Mouse (Mus musculus): ENCODE data around the gene Mansc1. TPM values are rescaled to one million over a fixed set of nuclear protein-coding genes. Genes with fewer than 3 reads are reported as not detected.

Gene Mansc1
- polyA plus RNA-seq, 1 experiment from 2014 or later: 13.5 TPM

DNA sequence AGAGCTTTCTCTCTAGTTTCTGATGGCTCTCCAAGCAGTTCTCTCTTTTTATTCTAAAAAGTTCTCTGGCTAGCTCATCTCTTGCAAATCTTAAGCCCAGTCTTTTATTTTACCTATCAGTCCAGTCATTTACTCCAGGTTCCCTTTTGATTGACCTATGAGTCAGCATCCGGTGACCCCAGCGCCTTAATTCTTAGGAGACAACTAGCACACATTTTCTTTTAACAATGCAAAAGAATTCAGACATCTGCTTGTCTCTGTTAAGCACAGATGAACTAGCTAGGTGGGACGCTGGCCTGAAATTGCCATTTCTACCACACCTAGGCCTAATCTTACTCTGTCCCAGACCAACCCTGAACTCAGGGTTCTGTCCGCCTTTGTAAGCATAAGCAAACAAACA, 52.8 kb downstream of the Mansc1 start:
- Histone ChIP-seq H3K27me3 (ENCODE audit: insufficient read depth, low read length) (no peaks in the 10 kb centered on the region), H3K27ac (no peak overlapping the region), H3K9ac (ENCODE audit: low read depth, low read length) (no peak overlapping the region), H3K4me3 (replicated peaks; ENCODE audit: low read depth, low read length) (no peak overlapping the region), H3K4me1 (replicated peaks; ENCODE audit: insufficient read depth, low read length) (no peaks in the 10 kb centered on the region), H3K4me2 (ENCODE audit: low read length) (no peak overlapping the region), H3K36me3 (ENCODE audit: insufficient read depth, low read length) (no peaks in the 10 kb centered on the region), H3K9me3 (replicated peaks; ENCODE audit: low read length) (no peaks in the 10 kb centered on the region)
- ATAC-seq (replicated peaks; ENCODE audit: low FRiP score, low read depth) (no peak), DNase-seq (ENCODE audit: low spot score) (no peak)
- TF ChIP-seq CTCF (IDR thresholded peaks at IDR 0.05; ENCODE audit: low read depth): no peak
- whole genome bisulfite sequencing: 95% methylated on average over 4 of the region's 4 CpGs

DNA sequence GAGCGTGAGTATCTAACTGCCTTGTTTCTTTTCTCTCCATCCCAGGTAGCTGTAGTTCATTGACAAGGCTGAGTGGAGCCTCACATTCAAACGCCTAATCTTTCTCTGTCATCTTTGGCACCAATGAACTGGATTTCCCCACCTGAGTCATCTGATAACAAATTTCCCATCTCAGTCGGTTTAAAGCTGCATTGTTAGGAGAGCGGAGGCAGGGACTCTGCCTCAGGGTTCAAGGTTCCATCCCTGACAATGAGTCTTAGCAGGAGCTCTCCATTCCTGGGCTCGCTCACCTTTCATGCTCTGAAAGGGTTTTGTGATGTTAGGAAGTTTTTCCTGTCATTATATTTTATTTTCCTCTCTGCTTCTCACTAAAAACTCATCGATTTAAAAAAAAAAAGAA, 54.2 kb downstream of the Mansc1 start:
- WGBS: 49% methylated on average over 6 of the region's 6 CpGs
- Histone ChIP-seq H3K4me1 (replicated peaks; ENCODE audit: insufficient read depth, low read length) (no peaks in the 10 kb centered on the region), H3K9ac (ENCODE audit: low read depth, low read length) (no peak overlapping the region), H3K4me2 (ENCODE audit: low read length) (no peak overlapping the region), H3K4me3 (replicated peaks; ENCODE audit: low read depth, low read length) (no peak overlapping the region), H3K27me3 (ENCODE audit: insufficient read depth, low read length) (no peaks in the 10 kb centered on the region), H3K9me3 (replicated peaks; ENCODE audit: low read length) (no peaks in the 10 kb centered on the region), H3K36me3 (ENCODE audit: insufficient read depth, low read length) (no peaks in the 10 kb centered on the region), H3K27ac (no peak overlapping the region)
- no peak for DNase-seq (ENCODE audit: low spot score)
- no peak for ATAC-seq (replicated peaks; ENCODE audit: low FRiP score, low read depth)
- no peak for TF ChIP-seq CTCF (IDR thresholded peaks at IDR 0.05; ENCODE audit: low read depth)

DNA sequence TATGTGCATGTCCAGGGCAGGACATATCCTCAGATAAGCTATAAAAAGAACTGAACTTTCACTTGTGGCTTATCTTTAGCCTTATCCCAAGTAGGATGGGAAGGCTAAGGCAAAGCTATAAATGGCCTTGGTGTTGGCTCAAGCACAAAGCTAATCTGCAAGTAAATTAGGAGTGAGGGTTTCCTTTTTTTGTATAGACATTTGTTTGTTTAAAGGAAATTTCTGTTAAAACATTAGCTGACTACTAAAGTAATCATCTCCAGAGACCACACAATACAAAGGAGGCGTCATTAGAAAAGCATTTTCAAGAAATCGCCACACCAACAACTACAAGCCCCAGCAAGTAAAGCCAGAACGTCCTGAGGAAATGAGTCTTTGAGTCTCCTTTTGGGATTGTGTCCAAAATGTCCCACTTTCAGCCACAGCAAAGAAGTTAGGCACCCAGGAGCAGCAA, 57.0 kb downstream of the Mansc1 start:
- Histone ChIP-seq H3K9ac (ENCODE audit: low read depth, low read length) (no peak overlapping the region), H3K4me3 (replicated peaks; ENCODE audit: low read depth, low read length) (no peak overlapping the region), H3K4me2 (ENCODE audit: low read length) (no peak overlapping the region), H3K4me1 (replicated peaks; ENCODE audit: insufficient read depth, low read length) (no peaks in the 10 kb centered on the region), H3K27me3 (ENCODE audit: insufficient read depth, low read length) (no peaks in the 10 kb centered on the region), H3K27ac (no peak overlapping the region), H3K9me3 (replicated peaks; ENCODE audit: low read length) (no peaks in the 10 kb centered on the region), H3K36me3 (ENCODE audit: insufficient read depth, low read length) (no peaks in the 10 kb centered on the region)
- no peak for DNase-seq (ENCODE audit: low spot score)
- WGBS: 57% methylated on average over 3 of the region's 3 CpGs
- TF ChIP-seq CTCF (IDR thresholded peaks at IDR 0.05; ENCODE audit: low read depth): no peak
- no peak for ATAC-seq (replicated peaks; ENCODE audit: low FRiP score, low read depth)

DNA sequence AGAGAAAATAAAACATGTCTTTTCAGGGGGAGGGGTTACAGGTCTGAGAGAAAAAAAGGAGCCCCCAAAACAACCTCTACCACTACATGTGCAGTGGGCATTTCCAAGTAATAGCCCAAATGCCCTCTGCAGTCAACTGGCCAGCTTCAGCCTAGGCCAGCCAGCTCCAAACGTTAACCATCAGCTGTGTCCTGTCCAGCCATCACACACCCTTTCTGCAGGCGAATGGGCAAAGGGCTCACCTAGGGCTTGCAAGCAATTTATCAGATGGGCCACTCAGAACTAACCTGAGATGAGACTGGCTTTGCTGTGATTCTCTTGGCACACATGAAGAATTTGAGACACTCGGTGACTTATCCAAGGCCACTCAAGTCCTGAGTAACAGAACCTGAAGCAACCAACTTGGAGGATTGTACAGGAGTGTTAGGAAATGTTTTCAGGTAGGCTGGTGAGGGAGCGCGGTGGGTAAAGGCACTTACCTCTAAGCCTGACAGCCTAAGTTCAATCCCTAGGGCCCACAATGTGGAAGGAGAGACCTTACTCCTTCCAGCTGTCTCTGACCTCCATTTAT, 64.2 kb downstream of the Mansc1 start:
- no peaks in the 10 kb centered on the region for H3K9me3 ChIP-seq (replicated peaks; ENCODE audit: low read length)

GRCm38 (mm10) chr6:134566818-134567485, 65.3 kb downstream of the Mansc1 start, which contains the start of gene Lrp6:
TSS of gene Lrp6 (minus strand) at chr6:134566965.
- no peaks in the 10 kb centered on the region for H3K36me3 ChIP-seq (ENCODE audit: insufficient read depth, low read length)
- no peaks in the 10 kb centered on the region for H3K9me3 ChIP-seq (replicated peaks; ENCODE audit: low read length)
- no peaks in the 10 kb centered on the region for H3K27me3 ChIP-seq (ENCODE audit: insufficient read depth, low read length)
- WGBS: under 1% methylated on average over 96 of the region's 99 CpGs
- peak; percentile 95 for ATAC-seq (replicated peaks; ENCODE audit: low FRiP score, low read depth)
- peak within 1 kb of the TSS; percentile 99 for H3K27ac ChIP-seq
- TF ChIP-seq CTCF (IDR thresholded peaks at IDR 0.05; ENCODE audit: low read depth): no peak
- peak within 1 kb of the TSS; percentile 98 for H3K9ac ChIP-seq (ENCODE audit: low read depth, low read length)
- peak within 1 kb of the TSS; percentile 98 for H3K4me3 ChIP-seq (replicated peaks; ENCODE audit: low read depth, low read length)
- 0 out of 2 replicates have a peak, but pooled peaks cover under 1% of the 10 kb centered on the region for H3K4me1 ChIP-seq (replicated peaks; ENCODE audit: insufficient read depth, low read length)
- DNase-seq (ENCODE audit: low spot score): peak; percentile 94
- H3K4me2 ChIP-seq (ENCODE audit: low read length): peak within 1 kb of the TSS; percentile 65

More for the DNA sequence above, 64.2 kb downstream of the Mansc1 start:
- WGBS: 69% methylated on average over 5 of the region's 5 CpGs
- Histone ChIP-seq H3K27ac (no peak overlapping the region), H3K4me1 (replicated peaks; ENCODE audit: insufficient read depth, low read length) (no peaks in the 10 kb centered on the region), H3K4me2 (ENCODE audit: low read length) (no peak overlapping the region), H3K27me3 (ENCODE audit: insufficient read depth, low read length) (no peaks in the 10 kb centered on the region), H3K9ac (ENCODE audit: low read depth, low read length) (no peak overlapping the region), H3K4me3 (replicated peaks; ENCODE audit: low read depth, low read length) (no peak overlapping the region), H3K36me3 (ENCODE audit: insufficient read depth, low read length) (no peaks in the 10 kb centered on the region)
- no peak for ATAC-seq (replicated peaks; ENCODE audit: low FRiP score, low read depth)
- no peak for DNase-seq (ENCODE audit: low spot score)
- no peak for TF ChIP-seq CTCF (IDR thresholded peaks at IDR 0.05; ENCODE audit: low read depth)

GRCm38 (mm10) chr6:134566248-134566817, 66.0 kb downstream of the Mansc1 start:
- peak overlapping the region; percentile 98 for H3K4me3 ChIP-seq (replicated peaks; ENCODE audit: low read depth, low read length)
- no peaks in the 10 kb centered on the region for H3K27me3 ChIP-seq (ENCODE audit: insufficient read depth, low read length)
- H3K9me3 ChIP-seq (replicated peaks; ENCODE audit: low read length): no peaks in the 10 kb centered on the region
- no peak for TF ChIP-seq CTCF (IDR thresholded peaks at IDR 0.05; ENCODE audit: low read depth)
- H3K27ac ChIP-seq: peak overlapping the region; percentile 99
- peak overlapping the region; percentile 65 for H3K4me2 ChIP-seq (ENCODE audit: low read length)
- H3K4me1 ChIP-seq (replicated peaks; ENCODE audit: insufficient read depth, low read length): 0 out of 2 replicates have a peak, but pooled peaks cover 2% of the 10 kb centered on the region
- DNase-seq (ENCODE audit: low spot score): no peak
- no peaks in the 10 kb centered on the region for H3K36me3 ChIP-seq (ENCODE audit: insufficient read depth, low read length)
- ATAC-seq (replicated peaks; ENCODE audit: low FRiP score, low read depth): no peak; the same call in 1 of the 2 replicates
- H3K9ac ChIP-seq (ENCODE audit: low read depth, low read length): peak overlapping the region; percentile 98
- under 1% methylated on average over 31 of the region's 64 CpGs for WGBS

Measured in kidney, postnatal 0 days (tissue).